Mouse (Mus musculus) CH12.LX (cell line): Measurements from ENCODE around the gene Gm17545. TPM values are rescaled to one million over a fixed set of nuclear protein-coding genes. Genes with fewer than 3 reads are reported as not detected.

Experiments
- DNase-seq: peaks from one replicate; pipeline ENCODE4 v3.0.0-alpha.2; 2013; ENCODE audit errors: extremely low read depth
- H3K27ac ChIP-seq: 2 replicates; pipeline ENCODE4 v1.5.1; 2012; ENCODE audit warnings: low read depth, mild to moderate bottlenecking, control low read depth, moderate library complexity; ENCODE audit not compliant: insufficient read depth
- H3K27me3 ChIP-seq: replicated peaks from 2 replicates; pipeline ENCODE3; 2012; ENCODE audit warnings: inconsistent platforms
- H3K36me3 ChIP-seq, 2 experiments: replicated peaks in 1 of 2; 2 replicates each; pipeline versions ENCODE3 to v1.6.1; 2012; ENCODE audit warnings: inconsistent platforms in 1 of 2, low read length in 1 of 2, mild to moderate bottlenecking in 1 of 2, mixed read lengths in 1 of 2, moderate library complexity in 1 of 2; ENCODE audit not compliant: control insufficient read depth in 1 of 2, insufficient read depth in 1 of 2
- H3K4me1 ChIP-seq, 2 experiments: 2 replicates each; pipeline ENCODE4 v1.6.1; 2012; ENCODE audit warnings: inconsistent platforms in 1 of 2, moderate library complexity in 1 of 2; ENCODE audit not compliant: insufficient read depth in 2 of 2, control insufficient read depth in 1 of 2
- H3K4me2 ChIP-seq: 2 replicates; pipeline ENCODE4 v1.6.1; 2012; ENCODE audit warnings: low read depth, mild to moderate bottlenecking, control low read depth; ENCODE audit not compliant: poor library complexity, insufficient read depth, severe bottlenecking
- H3K4me3 ChIP-seq, 3 experiments: fragments of 150-350 bp in 1 of 3; sonication (generic) in 1 of 3; replicated peaks in 1 of 3; 2 replicates each; pipeline versions ENCODE3 to v1.5.1; 2011 to 2012; ENCODE audit warnings: low read depth in 2 of 3, low read length in 2 of 3, mild to moderate bottlenecking in 2 of 3, moderate library complexity in 2 of 3, control low read depth in 1 of 3, improper control_type of control experiment in 1 of 3, inconsistent platforms in 1 of 3, mixed read lengths in 1 of 3; ENCODE audit not compliant: poor library complexity in 1 of 3
- H3K79me2 ChIP-seq: replicated peaks from 2 replicates; pipeline ENCODE4 v1.6.1; 2012; ENCODE audit warnings: mild to moderate bottlenecking, moderate library complexity; ENCODE audit not compliant: control insufficient read depth, poor library complexity, insufficient read depth, severe bottlenecking; ENCODE audit errors: extremely low read depth
- H3K9ac ChIP-seq: 2 replicates; pipeline ENCODE4 v1.6.1; 2012; ENCODE audit warnings: low read depth, mild to moderate bottlenecking, control low read depth, moderate library complexity; ENCODE audit not compliant: insufficient read depth
- H3K9me3 ChIP-seq: replicated peaks from 2 replicates; pipeline ENCODE3; 2012; ENCODE audit warnings: low read length, inconsistent platforms, mixed read lengths
- BHLHE40 ChIP-seq: IDR thresholded peaks from 2 replicates; pipeline ENCODE4 v1.6.1; 2011; ENCODE audit warnings: mild to moderate bottlenecking, low read depth, low read length, improper control_type of control experiment
- CHD2 ChIP-seq: IDR thresholded peaks from 2 replicates; pipeline ENCODE4 v1.6.1; 2011; ENCODE audit warnings: low read length, improper control_type of control experiment
- E2F4 ChIP-seq: IDR thresholded peaks from 2 replicates; pipeline ENCODE4 v1.6.1; 2011; ENCODE audit warnings: low read depth, low read length, improper control_type of control experiment; ENCODE audit not compliant: insufficient replicate concordance
- ELF1 ChIP-seq: IDR thresholded peaks from 2 replicates; pipeline ENCODE4 v1.6.1; 2014; ENCODE audit warnings: low read depth, mild to moderate bottlenecking, inconsistent platforms, low read length, improper control_type of control experiment
- EP300 ChIP-seq: IDR thresholded peaks from 2 replicates; pipeline ENCODE4 v1.6.1; 2011; ENCODE audit warnings: low read length, improper control_type of control experiment
- HCFC1 ChIP-seq: IDR thresholded peaks from 2 replicates; pipeline ENCODE4 v1.6.1; 2012; ENCODE audit warnings: low read depth, mild to moderate bottlenecking, inconsistent platforms, low read length, improper control_type of control experiment
- IRF4 ChIP-seq: IDR thresholded peaks from 2 replicates; pipeline ENCODE4 v1.6.1; 2014; ENCODE audit warnings: low read depth, mild to moderate bottlenecking, inconsistent platforms, low read length, improper control_type of control experiment
- JUN ChIP-seq: IDR thresholded peaks from 2 replicates; pipeline ENCODE4 v1.6.1; 2011; ENCODE audit warnings: low read depth, mild to moderate bottlenecking, low read length, improper control_type of control experiment, moderate library complexity; ENCODE audit not compliant: insufficient read depth
- JUND ChIP-seq: conservative IDR thresholded peaks from 2 replicates; pipeline ENCODE4 v1.6.1; 2011; ENCODE audit warnings: low read depth, low read length, improper control_type of control experiment
- KAT2A ChIP-seq: IDR thresholded peaks from 2 replicates; pipeline ENCODE4 v1.6.1; 2012; ENCODE audit warnings: low read length, improper control_type of control experiment, inconsistent platforms; ENCODE audit not compliant: insufficient replicate concordance
- MAFK ChIP-seq: IDR thresholded peaks from 2 replicates; pipeline ENCODE4 v1.6.1; 2011; ENCODE audit warnings: low read length, improper control_type of control experiment; ENCODE audit not compliant: insufficient replicate concordance
- MAX ChIP-seq: IDR thresholded peaks from 2 replicates; pipeline ENCODE4 v1.6.1; 2011; ENCODE audit warnings: low read length, improper control_type of control experiment
- MAZ ChIP-seq: IDR thresholded peaks from 2 replicates; pipeline ENCODE4 v1.6.1; 2012; ENCODE audit warnings: low read depth, mild to moderate bottlenecking, inconsistent platforms, low read length, improper control_type of control experiment, moderate library complexity
- MEF2A ChIP-seq: IDR thresholded peaks from 2 replicates; pipeline ENCODE4 v1.6.1; 2014; ENCODE audit warnings: low read depth, mild to moderate bottlenecking, inconsistent platforms, low read length, improper control_type of control experiment, borderline replicate concordance
- NELFE ChIP-seq: IDR thresholded peaks from 2 replicates; pipeline ENCODE4 v1.6.1; 2011; ENCODE audit warnings: low read depth, low read length, improper control_type of control experiment
- PAX5 ChIP-seq: IDR thresholded peaks from 2 replicates; pipeline ENCODE4 v1.6.1; 2012; ENCODE audit warnings: low read length, inconsistent platforms, mixed read lengths
- POLR2AphosphoS2 ChIP-seq: IDR thresholded peaks from 2 replicates; pipeline ENCODE4 v1.6.1; 2011; ENCODE audit warnings: low read depth, low read length, improper control_type of control experiment
- RAD21 ChIP-seq: IDR thresholded peaks from 2 replicates; pipeline ENCODE4 v1.6.1; 2011; ENCODE audit warnings: low read depth, mild to moderate bottlenecking, low read length, improper control_type of control experiment, moderate library complexity
- RCOR1 ChIP-seq: conservative IDR thresholded peaks from 2 replicates; pipeline ENCODE4 v1.6.1; 2012; ENCODE audit warnings: low read depth, mild to moderate bottlenecking, inconsistent platforms, low read length, improper control_type of control experiment
- SIN3A ChIP-seq: IDR thresholded peaks from 2 replicates; pipeline ENCODE4 v1.6.1; 2012; ENCODE audit warnings: low read length, improper control_type of control experiment, inconsistent platforms
- TBP ChIP-seq: conservative IDR thresholded peaks from 2 replicates; pipeline ENCODE4 v1.6.1; 2011; ENCODE audit warnings: low read depth, low read length, improper control_type of control experiment
- TCF12 ChIP-seq: IDR thresholded peaks from 2 replicates; pipeline ENCODE4 v1.6.1; 2014; ENCODE audit warnings: low read depth, mild to moderate bottlenecking, inconsistent platforms, low read length, improper control_type of control experiment
- USF1 ChIP-seq: IDR thresholded peaks from 2 replicates; pipeline ENCODE4 v1.6.1; 2014; ENCODE audit warnings: low read depth, mild to moderate bottlenecking, inconsistent platforms, low read length, improper control_type of control experiment
- ZC3H11A ChIP-seq: IDR thresholded peaks from 2 replicates; pipeline ENCODE4 v1.6.1; 2012; ENCODE audit warnings: low read depth, mild to moderate bottlenecking, inconsistent platforms, low read length, improper control_type of control experiment
- ZNF384 ChIP-seq: IDR thresholded peaks from 2 replicates; pipeline ENCODE4 v1.6.1; 2012; ENCODE audit warnings: low read depth, low read length, improper control_type of control experiment, inconsistent platforms
- dilution Hi-C: fragments of 300-500 bp; cut with MboI; formaldehyde crosslinking; loops from 2 replicates; pipeline ENCODE4 v1.14.3; 2020; ENCODE audit warnings: low sequenced_read_pairs; ENCODE audit not compliant: extremely low pct_unique_long_range_greater_than_20kb, extremely low pct_ligation_motif_present
- in situ Hi-C: fragments of 300-500 bp; cut with MboI; formaldehyde crosslinking; loops from 3 replicates; pipeline ENCODE4 v1.14.3; 2019; ENCODE audit warnings: low sequenced_read_pairs, low pct_ligation_motif_present, low pct_unique_long_range_greater_than_20kb, mixed read lengths
- polyA plus RNA-seq: library from polyadenylated mRNA; unstranded; fragments of >175 nt; gene quantifications from 2 replicates; pipeline ENCODE4 v1.2.1, GENCODE M21; 2012; ENCODE audit warnings: low read depth; ENCODE audit not compliant: insufficient read length
- total RNA-seq, 2 experiments: library from RNA; depleted of rRNA; stranded (reverse); fragments of 300-350 nt in 1 of 2; fragments of >200 nt in 1 of 2; gene quantifications; 2 replicates each; pipeline ENCODE4 v1.2.3; 2012 to 2014

Gene Gm17545
- total and polyA plus RNA-seq, 3 experiments = not detected

DNA sequence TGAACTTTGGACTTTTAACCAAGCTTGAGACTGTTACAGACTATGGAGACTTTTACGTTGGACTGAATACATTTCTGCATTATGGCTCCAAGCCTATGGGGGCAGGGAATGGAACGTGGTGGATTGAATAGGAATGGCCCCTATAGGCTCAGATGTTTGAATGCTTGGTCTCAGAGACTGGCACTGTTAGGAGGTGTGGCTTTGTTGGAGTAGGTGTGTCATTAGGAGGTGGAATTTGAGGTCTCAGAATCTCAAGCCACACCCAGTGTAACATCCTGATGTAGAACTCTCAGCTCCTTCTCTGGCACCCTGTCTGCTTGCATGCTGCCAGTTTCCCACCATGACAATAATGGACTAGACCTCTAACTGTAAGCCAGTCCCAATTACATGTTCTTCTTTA lies 20.9 kb upstream of the Gm17545 start:
- Histone ChIP-seq H3K4me2 (no peak overlapping the region), H3K79me2 (no peaks in the 10 kb centered on the region), H3K4me1 (peaks cover 0 to 23% of the 10 kb centered on the region in 2 experiments; a peak in 2 of 4 replicates), H3K9ac (no peak overlapping the region), H3K36me3 (no peaks in the 10 kb centered on the region), H3K27ac (no peak overlapping the region), H3K4me3 (no peak overlapping the region), H3K27me3 (no peaks in the 10 kb centered on the region), H3K9me3 (no peaks in the 10 kb centered on the region)
- in situ Hi-C loops (no loop called here), dilution Hi-C loops (no loop called here)
- no peak for DNase-seq
- TF ChIP-seq EP300 (no peak), SIN3A (no peak), TCF12 (no peak), POLR2AphosphoS2 (no peak), TBP (no peak), BHLHE40 (no peak), CHD2 (no peak), NELFE (no peak), JUN (no peak), RAD21 (no peak), MEF2A (no peak), MAZ (no peak), JUND (no peak), RCOR1 (no peak), MAX (no peak), ZNF384 (no peak), PAX5 (no peak), E2F4 (no peak)

DNA sequence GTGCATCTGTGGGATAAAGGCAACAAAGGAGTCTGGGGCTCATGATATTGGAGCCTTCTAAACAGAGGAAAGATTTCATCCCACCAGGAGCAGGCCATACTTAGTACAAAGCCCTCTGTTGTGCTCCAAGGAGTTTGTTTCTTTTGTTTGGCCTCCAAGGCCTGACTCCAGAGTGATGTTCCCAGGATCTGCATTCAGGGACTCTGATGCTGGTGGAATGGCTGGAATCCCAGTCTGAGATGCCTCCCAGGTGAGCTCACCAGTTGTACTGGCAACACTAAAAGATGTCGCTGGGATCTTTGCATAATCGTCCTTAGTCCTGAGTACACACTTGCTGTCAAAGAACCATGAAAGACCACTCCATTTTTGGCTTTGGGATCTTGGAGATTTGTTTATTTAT lies 20.0 kb upstream of the Gm17545 start:
- TF ChIP-seq HCFC1 (no peak), ZC3H11A (no peak), KAT2A (no peak), NELFE (no peak), ELF1 (no peak), IRF4 (no peak), TCF12 (no peak), MAFK (no peak), MAZ (no peak), USF1 (no peak), RAD21 (no peak), POLR2AphosphoS2 (no peak), E2F4 (no peak), TBP (no peak), JUN (no peak)
- no peaks in the 10 kb centered on the region for H3K36me3 ChIP-seq
- H3K4me1 ChIP-seq = peaks cover 0 to 17% of the 10 kb centered on the region in 2 experiments; a peak in 2 of 4 replicates
- H3K9ac ChIP-seq = no peak overlapping the region
- H3K79me2 ChIP-seq = no peaks in the 10 kb centered on the region
- dilution Hi-C loops (no loop called here), in situ Hi-C loops (no loop called here)
- H3K4me2 ChIP-seq = no peak overlapping the region
- H3K27ac ChIP-seq = no peak overlapping the region
- DNase-seq = no peak
- no peaks in the 10 kb centered on the region for H3K27me3 ChIP-seq
- H3K9me3 ChIP-seq = no peaks in the 10 kb centered on the region
- H3K4me3 ChIP-seq = no peak overlapping the region
